Mouse (Mus musculus): ENCODE results near the gene Noct. TPM values are rescaled to one million over a fixed set of nuclear protein-coding genes. Genes with fewer than 3 reads are reported as not detected.
A peak's percentile ranks its signal among the peaks of the same experiment; 100 is the strongest.
"Not testable (repeated sequence)": the region's sequence is repeated elsewhere in the genome, so short reads cannot be mapped to it uniquely, and the experiment has no call there.

Gene Noct
- polyA plus RNA-seq (2015; fragmentation: Nextera tagmentation; extraction: Ambion mirVana): 20.5 and 23.1 TPM in 2 replicates

DNA sequence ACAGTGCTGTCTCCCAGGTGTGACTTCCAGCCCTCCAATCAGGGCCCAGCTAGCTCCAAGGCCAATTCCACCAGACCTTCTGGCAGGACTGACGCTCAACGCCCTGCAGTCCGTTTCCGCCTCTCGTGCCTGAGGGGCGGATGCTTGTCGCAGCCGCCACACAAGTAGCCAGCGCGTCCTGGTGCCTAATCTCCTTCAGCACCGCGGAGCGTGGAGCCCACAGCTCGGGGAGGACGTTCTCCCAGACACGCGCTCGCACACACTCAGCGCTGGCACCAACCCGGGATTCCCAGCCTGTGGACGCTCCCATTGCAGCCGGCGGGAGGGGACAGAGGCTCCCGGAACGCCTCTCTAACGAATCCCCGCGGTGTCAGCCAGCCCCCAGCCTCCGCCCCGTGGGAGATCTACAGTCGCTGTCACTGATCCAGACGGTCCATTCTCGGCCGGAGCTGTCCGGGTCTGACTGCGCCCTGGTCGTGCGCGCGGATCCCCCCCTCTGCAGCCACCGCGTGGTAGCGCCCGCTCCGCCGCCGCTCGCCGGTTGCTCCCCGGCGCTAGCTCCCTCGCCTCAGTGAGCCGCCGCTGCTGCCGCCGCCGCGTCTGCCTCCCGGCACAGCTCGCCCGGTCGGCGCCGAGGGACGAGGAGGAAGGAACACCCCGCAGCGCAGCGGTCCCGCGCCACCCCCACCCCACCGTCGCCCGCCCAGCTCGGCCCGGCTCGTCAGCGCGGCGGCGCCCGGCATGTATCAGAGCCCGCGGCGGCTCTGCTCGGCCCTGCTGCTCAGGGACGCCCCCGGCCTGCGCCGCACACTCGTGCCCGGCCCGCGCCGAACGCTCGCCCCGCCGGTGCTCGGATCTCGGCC lies at the start of gene Noct:
Gene Noct (plus strand): TSS at position 85 of the 863 bp plus-strand sequence.
- 0 out of 2 replicates have a peak, but pooled peaks cover 4% of the 10 kb centered on the region for H3K27me3 ChIP-seq
- peak within 1 kb of the TSS; percentile 100 for H3K9ac ChIP-seq
- peak within 1 kb of the TSS; percentile 92 for H3K4me2 ChIP-seq
- H3K9me3 ChIP-seq (replicated peaks): no peaks in the 10 kb centered on the region
- peak within 1 kb of the TSS; percentile 97 for H3K27ac ChIP-seq
- ATAC-seq (ENCODE audit: low read depth) (peak; percentile 93), DNase-seq (peak; percentile 83)
- H3K36me3 ChIP-seq: peaks cover 8% of the 10 kb centered on the region; the same call in 1 of the 2 replicates
- H3K4me1 ChIP-seq (replicated peaks): peaks cover 53% of the 10 kb centered on the region
- WGBS (ENCODE audit: insufficient replicate concordance): under 1% methylated on average over 97 of the region's 100 CpGs
- peak within 1 kb of the TSS; percentile 98 for H3K4me3 ChIP-seq (replicated peaks)

DNA sequence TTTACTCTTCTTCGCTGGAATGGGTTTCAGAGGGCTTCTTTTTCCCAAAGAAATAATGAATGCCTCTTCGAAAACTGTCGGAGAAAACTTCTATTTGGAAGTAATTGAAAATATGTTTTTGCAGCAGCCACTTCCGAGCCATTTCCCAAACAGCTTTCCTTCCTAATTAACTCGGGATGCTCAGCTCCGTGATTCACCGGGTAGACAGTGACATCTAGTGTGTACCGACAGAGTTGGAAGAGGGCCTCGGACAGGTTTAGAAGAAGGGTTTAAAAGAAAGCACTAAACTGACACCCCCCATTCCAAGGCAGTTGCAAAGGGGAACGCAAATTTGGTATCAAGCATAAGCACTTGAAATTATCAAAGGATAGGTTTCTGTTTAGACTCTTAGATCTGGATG lies 46.1 kb upstream of the Noct start:
- Histone ChIP-seq H3K9me3 (replicated peaks) (no peaks in the 10 kb centered on the region), H3K4me3 (replicated peaks) (no peak overlapping the region), H3K4me2 (no peak overlapping the region), H3K27me3 (no peaks in the 10 kb centered on the region), H3K9ac (no peak overlapping the region), H3K4me1 (replicated peaks) (peaks cover 4% of the 10 kb centered on the region; the same call in 1 of the 2 replicates), H3K36me3 (no peaks in the 10 kb centered on the region), H3K27ac (no peak overlapping the region)
- WGBS (ENCODE audit: insufficient replicate concordance): 51% methylated on average over 10 of the region's 10 CpGs
- ATAC-seq (ENCODE audit: low read depth): no peak
- no peak for DNase-seq

DNA sequence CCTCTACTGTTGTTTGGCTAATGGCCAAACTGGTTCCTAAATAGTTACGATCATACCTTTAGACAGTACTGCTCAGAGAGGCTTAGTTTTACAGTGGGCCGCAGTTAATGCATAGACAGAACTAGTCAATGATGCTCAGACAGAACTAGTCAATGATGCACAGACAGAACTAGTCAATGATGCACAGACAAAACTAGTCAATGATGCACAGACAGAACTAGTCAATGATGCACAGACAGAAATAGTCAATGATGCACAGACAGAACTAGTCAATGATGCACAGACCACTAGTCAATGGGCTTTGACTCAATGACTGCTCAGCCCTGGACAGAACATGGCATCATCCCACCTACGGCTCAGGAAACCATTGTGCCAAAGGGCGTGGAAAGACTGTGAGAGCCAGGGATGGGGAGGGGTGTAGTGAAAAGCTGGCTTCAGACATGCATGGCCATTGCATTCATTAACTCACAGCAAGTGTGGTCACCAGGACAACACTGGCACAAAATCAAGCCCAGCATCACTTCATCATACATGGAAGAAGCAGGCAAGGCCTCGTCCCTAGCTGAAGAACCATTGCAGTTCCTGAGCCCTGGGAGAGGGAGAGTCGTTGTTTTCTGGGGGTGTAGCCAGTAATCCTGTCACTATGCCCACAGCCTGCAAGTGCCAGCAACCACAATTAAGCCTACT lies 44.6 kb upstream of the Noct start:
- ATAC-seq (ENCODE audit: low read depth) (no peak), DNase-seq (no peak)
- 81% methylated on average over 6 of the region's 6 CpGs for WGBS (ENCODE audit: insufficient replicate concordance)
- no peak overlapping the region for H3K9ac ChIP-seq
- H3K27ac ChIP-seq: no peak overlapping the region
- no peaks in the 10 kb centered on the region for H3K27me3 ChIP-seq
- H3K4me3 ChIP-seq (replicated peaks): no peak overlapping the region
- H3K36me3 ChIP-seq: no peaks in the 10 kb centered on the region
- H3K4me1 ChIP-seq (replicated peaks): peaks cover 13% of the 10 kb centered on the region
- no peak overlapping the region for H3K4me2 ChIP-seq
- H3K9me3 ChIP-seq (replicated peaks): no peaks in the 10 kb centered on the region

DNA sequence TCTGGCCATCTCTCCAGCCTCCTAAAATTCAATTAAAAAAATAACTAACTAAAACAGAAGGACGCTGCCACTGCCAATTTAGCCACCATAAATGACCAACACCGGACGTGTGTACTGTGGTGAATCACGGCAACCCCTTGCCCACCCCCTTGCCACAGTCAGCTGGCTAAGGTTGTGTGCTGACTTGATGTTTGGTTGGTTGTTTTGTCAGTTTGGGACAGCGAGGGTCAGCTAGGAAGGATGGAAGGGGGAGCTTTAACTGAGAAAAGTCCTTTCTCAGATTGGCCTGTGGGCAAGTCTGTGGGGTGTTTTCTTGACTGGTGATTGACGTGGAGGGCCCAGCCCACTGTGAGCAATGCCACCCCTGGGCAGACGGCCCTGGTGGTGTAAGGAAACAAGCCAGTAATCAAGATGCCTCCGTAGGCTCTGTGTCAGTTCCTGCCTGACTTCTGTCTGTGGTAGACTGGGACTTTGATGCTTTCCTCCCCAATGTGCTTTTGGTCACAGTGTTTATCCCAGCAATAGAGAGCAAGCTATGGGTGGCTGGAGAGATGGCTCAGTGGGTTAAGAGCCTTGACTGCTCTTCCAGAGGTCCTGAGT lies 43.8 kb upstream of the Noct start:
- H3K4me1 ChIP-seq (replicated peaks): peaks cover 13% of the 10 kb centered on the region
- ATAC-seq (ENCODE audit: low read depth) (no peak), DNase-seq (no peak)
- no peaks in the 10 kb centered on the region for H3K9me3 ChIP-seq (replicated peaks)
- H3K36me3 ChIP-seq: no peaks in the 10 kb centered on the region
- 63% methylated on average over 8 of the region's 8 CpGs for WGBS (ENCODE audit: insufficient replicate concordance)
- no peak overlapping the region for H3K4me3 ChIP-seq (replicated peaks)
- H3K4me2 ChIP-seq: no peak overlapping the region
- H3K9ac ChIP-seq: no peak overlapping the region
- H3K27ac ChIP-seq: no peak overlapping the region
- no peaks in the 10 kb centered on the region for H3K27me3 ChIP-seq

DNA sequence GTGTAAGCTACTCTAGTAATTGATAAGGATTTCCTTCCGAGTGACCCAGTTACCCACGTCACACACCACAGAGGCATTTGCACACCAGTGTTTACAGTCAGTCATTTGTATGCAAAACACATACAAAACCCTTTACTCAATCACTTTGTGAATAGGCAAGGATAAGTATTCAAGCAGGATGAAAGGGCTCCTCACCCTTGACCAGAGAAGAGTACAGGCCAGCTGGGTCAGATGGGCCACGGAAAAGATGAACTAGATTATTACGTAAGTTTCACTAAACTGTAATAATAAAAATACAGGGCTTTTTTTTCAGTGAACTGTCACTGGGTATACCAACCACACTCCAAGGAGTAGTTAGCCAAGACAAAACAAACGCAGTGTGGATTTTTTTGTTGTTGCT lies 41.8 kb upstream of the Noct start:
- Histone ChIP-seq H3K9ac (no peak overlapping the region), H3K9me3 (replicated peaks) (no peaks in the 10 kb centered on the region), H3K4me2 (no peak overlapping the region), H3K4me3 (replicated peaks) (no peak overlapping the region), H3K4me1 (replicated peaks) (peaks cover 13% of the 10 kb centered on the region), H3K27me3 (no peaks in the 10 kb centered on the region), H3K27ac (no peak overlapping the region), H3K36me3 (no peaks in the 10 kb centered on the region)
- DNase-seq (no peak), ATAC-seq (ENCODE audit: low read depth) (no peak)
- 63% methylated on average over 5 of the region's 5 CpGs for WGBS (ENCODE audit: insufficient replicate concordance)

DNA sequence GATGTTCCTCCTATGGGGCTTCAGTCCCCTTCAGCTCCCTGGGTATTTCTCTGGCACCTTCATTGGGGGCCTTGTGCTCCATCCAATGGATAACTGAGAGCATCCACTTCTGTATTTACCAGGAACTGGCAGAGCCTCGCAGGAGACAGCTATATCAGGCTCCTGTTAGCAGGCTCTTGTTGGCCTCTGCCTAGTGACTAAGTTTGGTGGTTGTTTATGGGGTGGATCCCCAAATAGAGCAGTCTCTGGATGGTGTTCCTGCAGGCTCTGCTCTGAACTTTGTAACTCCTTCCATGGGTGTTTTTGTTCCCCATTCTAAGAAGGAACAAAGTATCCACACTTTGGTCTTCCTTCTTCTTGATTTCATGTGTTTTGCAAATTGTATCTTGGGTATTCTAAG lies 40.7 kb upstream of the Noct start:
- not testable (repeated sequence) for H3K27me3 ChIP-seq
- WGBS (ENCODE audit: insufficient replicate concordance): 45% methylated on average over 1 of the region's 1 CpGs

DNA sequence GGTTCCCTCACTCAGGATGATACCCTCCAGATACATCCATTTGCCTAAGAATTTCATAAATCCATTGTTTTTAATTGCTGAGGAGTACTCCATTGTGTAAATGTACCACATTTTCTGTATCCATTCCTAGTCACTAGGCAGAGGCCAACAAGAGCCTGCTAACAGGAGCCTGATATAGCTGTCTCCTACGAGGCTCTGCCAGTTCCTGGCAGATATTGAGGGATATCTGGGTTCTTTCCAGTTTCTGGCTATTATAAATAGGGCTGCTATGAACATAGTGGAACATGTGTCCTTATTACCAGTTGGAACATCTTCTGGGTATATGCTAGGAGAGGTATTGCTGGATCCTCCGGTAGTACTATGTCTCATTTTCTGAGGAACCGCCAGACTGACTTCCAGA lies 40.3 kb upstream of the Noct start:
- H3K27ac ChIP-seq; H3K9ac ChIP-seq; H3K4me2 ChIP-seq; H3K36me3 ChIP-seq; H3K9me3 ChIP-seq (replicated peaks); DNase-seq; H3K4me3 ChIP-seq (replicated peaks); H3K27me3 ChIP-seq; ATAC-seq (ENCODE audit: low read depth): not testable (repeated sequence)
- H3K4me1 ChIP-seq (replicated peaks): peaks cover 13% of the 10 kb centered on the region
- 68% methylated on average over 3 of the region's 3 CpGs for WGBS (ENCODE audit: insufficient replicate concordance)

More for the DNA sequence above, 40.7 kb upstream of the Noct start:
- peaks cover 13% of the 10 kb centered on the region for H3K4me1 ChIP-seq (replicated peaks)
- H3K4me2 ChIP-seq; H3K9me3 ChIP-seq (replicated peaks); ATAC-seq (ENCODE audit: low read depth); H3K36me3 ChIP-seq; H3K27ac ChIP-seq; H3K4me3 ChIP-seq (replicated peaks); H3K9ac ChIP-seq; DNase-seq: not testable (repeated sequence)

DNA sequence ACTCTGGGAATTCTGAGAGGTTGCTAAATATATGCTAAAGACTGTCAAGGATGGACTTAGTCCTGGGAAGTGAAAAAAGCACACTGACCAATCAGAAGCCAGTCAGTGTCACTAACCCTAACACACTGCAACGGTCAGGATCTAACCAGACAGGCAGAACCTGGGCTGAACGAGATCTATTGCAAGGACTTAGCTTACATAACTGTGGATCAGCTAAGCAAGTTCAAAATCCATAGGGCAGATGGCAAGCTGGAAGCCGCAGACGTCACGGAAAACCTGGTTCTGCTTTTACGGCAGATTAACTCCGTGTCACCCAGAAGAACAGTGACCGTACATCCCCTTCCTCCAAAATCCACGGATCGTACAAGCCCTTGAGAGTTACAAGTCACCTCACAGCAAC lies 39.5 kb upstream of the Noct start:
- no peak for DNase-seq

DNA sequence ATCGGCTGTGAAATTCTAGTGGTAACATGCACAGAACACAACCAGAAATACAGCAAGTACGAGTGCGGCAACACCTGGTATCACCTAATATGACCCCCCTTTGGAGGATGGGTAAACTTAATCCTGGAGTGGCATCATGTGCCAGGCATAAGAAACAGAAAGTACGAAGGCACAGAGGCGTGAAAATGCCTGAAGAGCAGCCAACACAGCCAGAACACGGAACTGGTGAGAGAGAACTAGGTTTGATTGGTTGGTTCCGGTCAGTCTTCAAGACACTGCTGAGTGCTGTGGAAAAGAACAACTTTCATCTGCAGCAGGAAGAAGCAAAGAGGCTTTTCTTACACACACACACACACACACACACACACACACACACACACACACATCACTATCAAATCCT lies 38.8 kb upstream of the Noct start:
- ATAC-seq (ENCODE audit: low read depth): no peak
- Histone ChIP-seq H3K27me3 (no peaks in the 10 kb centered on the region), H3K27ac (no peak overlapping the region), H3K4me3 (replicated peaks) (no peak overlapping the region), H3K36me3 (no peaks in the 10 kb centered on the region), H3K4me1 (replicated peaks) (peaks cover 13% of the 10 kb centered on the region), H3K4me2 (no peak overlapping the region), H3K9me3 (replicated peaks) (no peaks in the 10 kb centered on the region), H3K9ac (no peak overlapping the region)
- DNase-seq: no peak
- 84% methylated on average over 7 of the region's 7 CpGs for WGBS (ENCODE audit: insufficient replicate concordance)

More for the DNA sequence above, 39.5 kb upstream of the Noct start:
- Histone ChIP-seq H3K27ac (no peak overlapping the region), H3K4me2 (no peak overlapping the region), H3K9me3 (replicated peaks) (no peaks in the 10 kb centered on the region), H3K4me1 (replicated peaks) (peaks cover 13% of the 10 kb centered on the region), H3K9ac (no peak overlapping the region), H3K4me3 (replicated peaks) (no peak overlapping the region), H3K36me3 (no peaks in the 10 kb centered on the region), H3K27me3 (no peaks in the 10 kb centered on the region)
- 69% methylated on average over 10 of the region's 10 CpGs for WGBS (ENCODE audit: insufficient replicate concordance)
- ATAC-seq (ENCODE audit: low read depth): no peak

DNA sequence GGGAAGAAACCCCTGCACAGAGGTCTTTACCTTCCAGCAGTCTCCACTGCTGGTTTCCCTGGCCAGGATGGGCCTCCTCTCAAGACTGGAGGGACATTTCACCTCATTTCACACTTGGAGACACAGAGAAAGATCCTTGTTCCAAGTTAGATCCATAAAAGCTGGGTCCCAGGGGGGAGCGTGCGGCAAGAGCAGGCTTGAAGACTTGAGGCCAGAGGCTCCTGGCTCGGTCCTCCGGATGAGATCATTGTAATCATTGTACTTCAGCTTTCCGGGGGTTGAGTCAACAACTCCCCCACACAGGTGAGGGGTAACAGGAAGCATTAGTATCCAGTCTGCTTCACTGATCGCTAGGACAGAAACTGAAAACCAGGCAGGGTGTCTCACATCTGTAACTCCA lies 30.2 kb upstream of the Noct start:
- peaks cover 4% of the 10 kb centered on the region; the same call in 1 of the 2 replicates for H3K4me1 ChIP-seq (replicated peaks)
- no peak overlapping the region for H3K4me2 ChIP-seq
- no peak overlapping the region for H3K4me3 ChIP-seq (replicated peaks)
- no peaks in the 10 kb centered on the region for H3K9me3 ChIP-seq (replicated peaks)
- DNase-seq (no peak), ATAC-seq (ENCODE audit: low read depth) (no peak)
- WGBS (ENCODE audit: insufficient replicate concordance): 55% methylated on average over 6 of the region's 6 CpGs
- no peaks in the 10 kb centered on the region for H3K36me3 ChIP-seq
- no peak overlapping the region for H3K27ac ChIP-seq
- H3K9ac ChIP-seq: no peak overlapping the region
- 0 out of 2 replicates have a peak, but pooled peaks cover 5% of the 10 kb centered on the region for H3K27me3 ChIP-seq

DNA sequence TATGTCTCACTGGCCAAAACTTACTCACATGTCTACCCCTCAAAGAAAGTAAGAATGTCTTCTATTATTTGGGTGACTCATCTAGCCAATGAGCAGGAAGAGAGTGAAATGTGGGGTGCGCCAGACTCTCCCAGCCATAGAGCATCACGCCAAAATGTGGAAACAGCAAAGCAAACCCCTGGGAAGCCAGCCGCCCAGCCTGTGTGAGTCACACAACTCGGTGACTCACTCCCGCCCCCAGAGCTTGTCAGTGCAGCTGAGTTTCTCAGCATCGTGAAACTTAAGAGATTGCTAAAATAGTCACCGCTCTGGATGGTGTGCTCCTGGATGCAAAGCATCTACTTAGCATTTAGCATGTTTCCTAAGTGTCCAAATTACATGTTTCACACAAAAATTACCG lies 28.9 kb upstream of the Noct start:
- ATAC-seq (ENCODE audit: low read depth) (no peak), DNase-seq (no peak)
- Histone ChIP-seq H3K27me3 (0 out of 2 replicates have a peak, but pooled peaks cover 5% of the 10 kb centered on the region), H3K4me3 (replicated peaks) (no peak overlapping the region), H3K36me3 (no peaks in the 10 kb centered on the region), H3K27ac (no peak overlapping the region), H3K9ac (no peak overlapping the region), H3K4me1 (replicated peaks) (peaks cover 4% of the 10 kb centered on the region; the same call in 1 of the 2 replicates), H3K9me3 (replicated peaks) (0 out of 2 replicates have a peak, but pooled peaks cover 3% of the 10 kb centered on the region), H3K4me2 (peak overlapping the region; percentile 10; the same call in 1 of the 2 replicates)
- WGBS (ENCODE audit: insufficient replicate concordance): 26% methylated on average over 8 of the region's 8 CpGs
